Mouse (Mus musculus): ENCODE data around the gene Fbxw5. TPM values are rescaled to one million over a fixed set of nuclear protein-coding genes. Genes with fewer than 3 reads are reported as not detected.

The Fbxw5 gene
- polyA plus RNA-seq, 1 experiment, result 34.0 TPM

DNA sequence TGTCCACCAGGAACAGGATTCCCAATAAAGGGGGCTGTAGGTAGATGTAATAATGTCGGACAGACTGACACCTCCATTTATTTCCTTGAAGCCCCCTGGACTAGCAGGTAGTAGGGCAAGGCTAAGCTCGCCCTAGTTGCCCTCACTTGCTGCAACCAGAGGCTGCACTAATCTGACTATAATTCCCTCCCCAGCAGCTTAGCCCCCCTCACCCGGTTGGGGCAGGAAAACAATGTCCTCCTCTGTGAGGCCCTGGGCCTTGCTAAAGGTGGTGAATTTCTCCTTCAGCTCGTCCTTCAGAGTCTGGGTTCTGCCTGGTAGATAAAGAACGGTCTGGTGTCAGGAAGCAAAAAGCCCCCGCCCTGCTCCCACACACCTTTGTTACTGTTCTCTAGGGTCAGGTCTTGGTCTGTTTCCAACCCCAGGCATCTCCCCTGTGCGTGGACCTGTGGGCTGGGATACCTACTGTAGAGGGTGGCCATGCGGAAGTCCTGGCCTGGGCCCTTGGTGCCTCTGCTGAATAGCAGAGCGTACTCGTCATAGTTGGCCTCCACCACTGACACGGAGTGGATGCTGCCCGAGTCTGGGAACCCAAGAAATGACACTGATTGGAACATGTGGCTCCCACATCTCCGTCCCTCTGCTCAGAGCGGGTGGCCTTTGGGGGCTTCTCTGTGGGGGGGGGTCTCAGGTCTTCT lies 32.8 kb upstream of the Fbxw5 start:
- H3K4me3 ChIP-seq (ENCODE audit: low read depth, low read length), result no peak overlapping the region
- H3K36me3 ChIP-seq (ENCODE audit: control insufficient read depth, insufficient read depth, low read length), result no peaks in the 10 kb centered on the region
- no peaks in the 10 kb centered on the region; the same call in 1 of the 2 replicates for H3K4me1 ChIP-seq (ENCODE audit: control insufficient read depth, insufficient read depth, insufficient read length, low read length)
- no peak overlapping the region for H3K27ac ChIP-seq (ENCODE audit: insufficient read depth, low read depth, low read length)
- WGBS, result 85% methylated on average over 14 of the region's 14 CpGs
- TF ChIP-seq CTCF (IDR thresholded peaks at IDR 0.05; ENCODE audit: extremely low read depth, insufficient read length, insufficient replicate concordance, low read depth, low read length), result no peak
- TF ChIP-seq POLR2A (IDR thresholded peaks at IDR 0.05; ENCODE audit: low read depth, low read length), result no peak
- H3K27me3 ChIP-seq (ENCODE audit: control insufficient read depth, insufficient read depth, low read length), result no peaks in the 10 kb centered on the region

DNA sequence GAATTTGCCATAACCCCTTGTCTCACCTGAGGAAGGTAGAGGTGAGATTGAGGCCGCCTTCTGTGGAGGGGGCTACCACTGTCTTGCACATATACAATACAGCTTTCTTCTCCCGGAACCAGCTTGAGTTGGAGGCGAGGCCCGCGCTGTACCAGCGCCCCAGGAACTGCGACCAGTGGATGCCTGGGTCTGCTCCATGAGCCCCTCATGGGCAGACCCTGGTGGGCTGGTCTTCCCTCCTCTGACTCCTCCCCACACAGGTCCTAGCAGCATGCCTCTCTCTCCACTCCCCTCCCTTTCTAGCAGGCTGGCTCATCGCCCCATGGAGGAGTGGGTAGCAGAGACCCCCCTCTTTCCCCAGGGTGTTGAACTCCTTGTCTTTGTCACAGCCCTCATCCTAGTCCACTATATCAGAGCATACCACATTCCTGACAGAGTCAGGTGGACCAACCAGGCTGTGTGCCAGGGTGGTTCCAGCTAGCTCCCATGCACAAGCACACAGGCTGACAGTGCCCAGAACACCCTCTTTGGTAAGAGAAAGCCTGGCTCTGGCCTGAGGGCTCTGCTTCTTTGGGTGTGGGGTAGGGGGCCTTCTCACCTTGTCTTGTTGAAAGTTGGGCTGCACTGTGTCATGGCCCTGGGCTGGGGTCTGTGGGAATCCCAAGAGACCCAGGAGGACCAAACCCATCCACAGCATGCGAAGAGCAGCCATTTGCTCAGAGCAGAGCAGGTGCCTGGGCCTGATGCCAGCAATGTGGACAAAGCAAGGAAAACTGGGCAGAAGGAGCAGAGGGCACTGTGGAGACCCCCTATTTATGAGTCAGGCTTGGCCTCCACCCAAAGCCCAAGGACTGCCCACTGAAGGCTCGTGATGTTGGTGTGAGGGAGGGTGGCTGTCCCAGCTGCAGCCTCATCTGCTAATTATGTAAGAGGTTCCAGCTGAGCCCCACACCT lies 31.3 kb upstream of the Fbxw5 start:
- H3K27ac ChIP-seq (ENCODE audit: insufficient read depth, low read depth, low read length), result no peak overlapping the region

DNA sequence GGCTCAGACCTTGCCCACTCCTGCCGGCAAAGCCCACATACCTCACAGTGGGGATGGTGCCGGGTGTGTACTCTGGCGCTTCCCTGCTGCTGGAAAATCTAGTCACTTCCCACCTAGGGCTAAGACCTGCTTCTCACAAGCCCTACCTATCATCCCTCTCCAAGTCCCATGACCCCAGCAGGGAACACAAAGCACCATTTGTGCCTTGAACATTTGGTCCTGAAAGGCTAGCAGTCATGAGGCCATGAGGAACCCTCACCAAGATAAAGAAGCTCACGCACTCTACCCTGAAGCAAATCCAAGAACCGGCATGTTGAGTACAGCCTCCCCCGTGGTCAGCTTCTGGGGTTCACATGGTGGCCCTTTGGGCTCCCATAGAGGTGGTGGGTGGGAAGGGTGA lies 30.6 kb upstream of the Fbxw5 start, which contains the start of gene Ptgds:
TSS of gene Ptgds (minus strand) at position 78 of the 400 bp plus-strand sequence.
- H3K27ac ChIP-seq (ENCODE audit: insufficient read depth, low read depth, low read length), result no peak within 1 kb of the TSS
- no peaks in the 10 kb centered on the region for H3K36me3 ChIP-seq (ENCODE audit: control insufficient read depth, insufficient read depth, low read length)
- no peaks in the 10 kb centered on the region; the same call in 1 of the 2 replicates for H3K4me1 ChIP-seq (ENCODE audit: control insufficient read depth, insufficient read depth, insufficient read length, low read length)
- no peak for TF ChIP-seq CTCF (IDR thresholded peaks at IDR 0.05; ENCODE audit: extremely low read depth, insufficient read length, insufficient replicate concordance, low read depth, low read length)
- no peak for TF ChIP-seq POLR2A (IDR thresholded peaks at IDR 0.05; ENCODE audit: low read depth, low read length)
- H3K27me3 ChIP-seq (ENCODE audit: control insufficient read depth, insufficient read depth, low read length), result no peaks in the 10 kb centered on the region
- H3K4me3 ChIP-seq (ENCODE audit: low read depth, low read length), result no peak within 1 kb of the TSS
- 67% methylated on average over 6 of the region's 6 CpGs for WGBS

More for the DNA sequence above, 31.3 kb upstream of the Fbxw5 start:
- no peak overlapping the region for H3K4me3 ChIP-seq (ENCODE audit: low read depth, low read length)
- H3K27me3 ChIP-seq (ENCODE audit: control insufficient read depth, insufficient read depth, low read length), result no peaks in the 10 kb centered on the region
- no peaks in the 10 kb centered on the region; the same call in 1 of the 2 replicates for H3K4me1 ChIP-seq (ENCODE audit: control insufficient read depth, insufficient read depth, insufficient read length, low read length)
- WGBS, result 84% methylated on average over 10 of the region's 10 CpGs
- TF ChIP-seq POLR2A (IDR thresholded peaks at IDR 0.05; ENCODE audit: low read depth, low read length) (no peak), CTCF (IDR thresholded peaks at IDR 0.05; ENCODE audit: extremely low read depth, insufficient read length, insufficient replicate concordance, low read depth, low read length) (no peak)
- H3K36me3 ChIP-seq (ENCODE audit: control insufficient read depth, insufficient read depth, low read length), result no peaks in the 10 kb centered on the region

DNA sequence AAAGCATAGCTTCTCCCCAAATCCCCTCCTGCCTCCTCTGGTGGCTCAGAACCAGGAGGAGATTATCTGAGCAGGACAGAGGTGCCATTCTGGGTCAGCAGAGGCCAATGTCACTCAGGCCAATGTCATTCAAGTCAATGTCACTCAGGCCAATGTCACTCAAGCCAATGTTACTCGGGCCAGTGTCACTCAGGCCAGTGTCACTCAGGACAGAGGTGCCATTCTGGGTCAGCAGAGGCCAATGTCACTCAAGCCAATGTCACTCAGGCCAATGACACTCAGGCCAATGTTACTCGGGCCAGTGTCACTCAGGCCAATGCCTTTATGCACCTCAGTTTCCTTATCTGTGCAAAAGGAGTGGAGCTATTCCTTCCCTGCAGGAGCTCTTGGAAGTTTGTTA lies 28.0 kb upstream of the Fbxw5 start:
- Histone ChIP-seq H3K27me3 (ENCODE audit: control insufficient read depth, insufficient read depth, low read length) (no peaks in the 10 kb centered on the region), H3K4me3 (ENCODE audit: low read depth, low read length) (no peak overlapping the region), H3K36me3 (ENCODE audit: control insufficient read depth, insufficient read depth, low read length) (no peaks in the 10 kb centered on the region), H3K27ac (ENCODE audit: insufficient read depth, low read depth, low read length) (no peak overlapping the region), H3K4me1 (ENCODE audit: control insufficient read depth, insufficient read depth, insufficient read length, low read length) (no peaks in the 10 kb centered on the region)
- TF ChIP-seq CTCF (IDR thresholded peaks at IDR 0.05; ENCODE audit: extremely low read depth, insufficient read length, insufficient replicate concordance, low read depth, low read length) (no peak), POLR2A (IDR thresholded peaks at IDR 0.05; ENCODE audit: low read depth, low read length) (no peak)
- 92% methylated on average over 2 of the region's 2 CpGs for WGBS

DNA sequence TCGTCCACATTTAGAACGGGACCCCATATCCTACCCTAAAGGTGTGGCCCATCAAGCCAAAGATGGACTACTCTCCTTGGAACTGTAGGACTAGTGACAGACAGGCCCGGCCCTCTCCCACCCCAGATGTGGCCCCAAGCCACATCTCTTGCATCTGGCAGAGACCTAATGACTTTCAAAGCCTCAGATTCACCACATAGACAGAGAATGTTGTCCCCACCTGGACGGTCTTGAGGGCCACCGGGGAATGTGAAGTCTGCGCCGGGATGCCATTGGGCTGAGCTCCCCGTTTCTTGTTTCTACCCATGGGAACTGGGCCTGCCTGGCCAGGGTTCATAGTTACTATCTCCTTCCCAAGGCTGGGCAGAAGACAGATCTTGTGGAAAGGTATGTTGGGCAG lies 23.0 kb upstream of the Fbxw5 start:
- Histone ChIP-seq H3K4me3 (ENCODE audit: low read depth, low read length) (no peak overlapping the region), H3K27me3 (ENCODE audit: control insufficient read depth, insufficient read depth, low read length) (no peaks in the 10 kb centered on the region), H3K36me3 (ENCODE audit: control insufficient read depth, insufficient read depth, low read length) (no peaks in the 10 kb centered on the region), H3K27ac (ENCODE audit: insufficient read depth, low read depth, low read length) (no peak overlapping the region), H3K4me1 (ENCODE audit: control insufficient read depth, insufficient read depth, insufficient read length, low read length) (peaks cover 7% of the 10 kb centered on the region; the same call in 1 of the 2 replicates)
- no peak for TF ChIP-seq CTCF (IDR thresholded peaks at IDR 0.05; ENCODE audit: extremely low read depth, insufficient read length, insufficient replicate concordance, low read depth, low read length)
- no peak for TF ChIP-seq POLR2A (IDR thresholded peaks at IDR 0.05; ENCODE audit: low read depth, low read length)
- 96% methylated on average over 8 of the region's 8 CpGs for WGBS

DNA sequence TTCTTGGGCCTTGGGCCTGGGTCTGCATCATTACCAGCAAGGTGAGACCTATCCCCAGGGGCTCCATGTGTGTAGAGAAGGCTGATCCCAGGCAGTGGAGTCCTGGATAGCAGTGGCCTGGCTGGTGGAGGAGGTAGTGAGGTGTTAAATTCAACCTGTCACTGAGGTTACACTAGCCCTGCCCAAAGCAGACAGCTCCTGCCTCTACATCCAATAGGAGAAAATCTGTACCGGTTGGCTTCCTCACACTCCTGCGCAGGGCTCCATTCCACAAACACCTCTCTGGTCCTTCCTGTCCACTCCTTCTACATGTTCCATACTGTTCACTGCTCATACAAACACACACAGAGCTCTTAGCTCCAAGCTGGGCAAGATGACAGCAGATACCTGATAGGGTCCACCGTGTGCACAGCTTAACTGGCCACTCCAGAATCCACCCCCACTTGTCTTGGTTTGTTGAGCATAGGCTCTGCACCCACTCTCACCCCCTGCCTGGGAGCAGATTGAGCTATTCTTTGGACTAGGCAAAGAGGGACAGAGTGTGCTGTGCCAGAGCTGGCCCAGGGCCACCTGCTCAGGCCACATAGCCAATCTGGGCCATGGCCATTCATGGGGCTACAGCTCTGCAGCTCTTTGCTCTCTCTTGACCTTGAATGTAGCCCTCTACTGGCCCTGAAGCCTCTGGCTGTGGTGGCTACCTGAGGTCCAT lies 22.4 kb upstream of the Fbxw5 start:
- H3K4me1 ChIP-seq (ENCODE audit: control insufficient read depth, insufficient read depth, insufficient read length, low read length), result peaks cover 7% of the 10 kb centered on the region; the same call in 1 of the 2 replicates
- H3K36me3 ChIP-seq (ENCODE audit: control insufficient read depth, insufficient read depth, low read length), result no peaks in the 10 kb centered on the region
- no peak overlapping the region for H3K4me3 ChIP-seq (ENCODE audit: low read depth, low read length)
- no peak overlapping the region for H3K27ac ChIP-seq (ENCODE audit: insufficient read depth, low read depth, low read length)
- WGBS, result 88% methylated on average over 3 of the region's 3 CpGs
- no peaks in the 10 kb centered on the region for H3K27me3 ChIP-seq (ENCODE audit: control insufficient read depth, insufficient read depth, low read length)
- TF ChIP-seq CTCF (IDR thresholded peaks at IDR 0.05; ENCODE audit: extremely low read depth, insufficient read length, insufficient replicate concordance, low read depth, low read length) (no peak), POLR2A (IDR thresholded peaks at IDR 0.05; ENCODE audit: low read depth, low read length) (no peak)
